Mouse (Mus musculus) urinary bladder, adult 18-20 months (tissue): ENCODE measurements around the gene Hpse.
A peak's percentile ranks its signal among the peaks of the same experiment; 100 is the strongest.

Source experiments
- DNase-seq, 2 experiments: peaks; one replicate each; pipeline ENCODE4 v3.0.0; 2022; ENCODE audit warnings: low spot score in 2 of 2, mixed read lengths in 2 of 2

Hpse gene

GRCm38 (mm10) chr5:100697398-100697797 lies 22.1 kb downstream of the Hpse start:
- no peak for DNase-seq

GRCm38 (mm10) chr5:100685631-100686030 lies 33.9 kb downstream of the Hpse start:
- no peak for DNase-seq

GRCm38 (mm10) chr5:100680542-100680933 lies 39.0 kb downstream of the Hpse start:
- DNase-seq: no peak

GRCm38 (mm10) chr5:100679911-100680541 lies 39.5 kb downstream of the Hpse start:
- DNase-seq: no peak

- peak; percentile 63 to 70 for DNase-seq
Observed at GRCm38 (mm10) chr5:100674711-100675376, 44.7 kb downstream of the Hpse start, which contains the start of gene Coq2. Gene Coq2, minus strand, starts transcription at chr5:100675140.

GRCm38 (mm10) chr5:100673745-100674486 lies 45.6 kb downstream of the Hpse start:
- peak; percentile 80 to 84 for DNase-seq

- DNase-seq: no peak
Observed at GRCm38 (mm10) chr5:100672403-100672802, 47.1 kb downstream of the Hpse start.

GRCm38 (mm10) chr5:100671897-100672296 lies 47.6 kb downstream of the Hpse start:
- no peak for DNase-seq

GRCm38 (mm10) chr5:100671398-100671797 lies 48.1 kb downstream of the Hpse start:
- DNase-seq: no peak

GRCm38 (mm10) chr5:100666965-100667364 lies 52.6 kb downstream of the Hpse start:
- DNase-seq: no peak

GRCm38 (mm10) chr5:100663854-100664253 lies 55.7 kb downstream of the Hpse start:
- peak in 1 of 2 experiments; percentile 23 for DNase-seq

GRCm38 (mm10) chr5:100663011-100663410 lies 56.5 kb downstream of the Hpse start:
- DNase-seq: no peak

- DNase-seq: no peak
Observed at GRCm38 (mm10) chr5:100658460-100658859, 61.1 kb downstream of the Hpse start.

GRCm38 (mm10) chr5:100656352-100656751 lies 63.2 kb downstream of the Hpse start:
- DNase-seq: no peak

GRCm38 (mm10) chr5:100652327-100652726 lies 67.2 kb downstream of the Hpse start:
- no peak for DNase-seq

- no peak for DNase-seq
Observed at GRCm38 (mm10) chr5:100651486-100651885, 68.0 kb downstream of the Hpse start.

GRCm38 (mm10) chr5:100650969-100651368 lies 68.5 kb downstream of the Hpse start:
- no peak for DNase-seq

GRCm38 (mm10) chr5:100648546-100648945 lies 71.0 kb downstream of the Hpse start:
- no peak for DNase-seq

GRCm38 (mm10) chr5:100648046-100648445 lies 71.5 kb downstream of the Hpse start:
- DNase-seq: no peak

- DNase-seq: no peak
Observed at GRCm38 (mm10) chr5:100646558-100646957, 73.0 kb downstream of the Hpse start.

GRCm38 (mm10) chr5:100643991-100644535 lies 75.5 kb downstream of the Hpse start:
- DNase-seq: no peak

- DNase-seq: no peak
Observed at GRCm38 (mm10) chr5:100643253-100643990, 76.1 kb downstream of the Hpse start.
